Mouse (Mus musculus): ENCODE measurements around the gene Ccdc47.
"Not testable (repeated sequence)": the region's sequence is repeated elsewhere in the genome, so short reads cannot be mapped to it uniquely, and the experiment has no call there.

Gene Ccdc47

GRCm38 (mm10) chr11:106215927-106216729, at the start of gene Ccdc47:
Gene Ccdc47, minus strand, starts transcription at chr11:106216344.
- in situ Hi-C loops (cut with MboI; ENCODE audit: low pct_unique_long_range_greater_than_20kb in 1 of 2, low sequenced_read_pairs in 2 of 2, unreplicated experiment in 1 of 2), result no loop called here

- in situ Hi-C loops (cut with MboI; ENCODE audit: low pct_unique_long_range_greater_than_20kb in 1 of 2, low sequenced_read_pairs in 2 of 2, unreplicated experiment in 1 of 2), result no loop called here
Observed at GRCm38 (mm10) chr11:106265570-106265969, 49.4 kb upstream of the Ccdc47 start.

- in situ Hi-C loops (cut with MboI; ENCODE audit: low pct_unique_long_range_greater_than_20kb in 1 of 2, low sequenced_read_pairs in 2 of 2, unreplicated experiment in 1 of 2), result no loop called here
Observed at GRCm38 (mm10) chr11:106264988-106265387, 48.8 kb upstream of the Ccdc47 start.

GRCm38 (mm10) chr11:106263963-106264362, 47.8 kb upstream of the Ccdc47 start:
- in situ Hi-C loops (cut with MboI; ENCODE audit: low pct_unique_long_range_greater_than_20kb in 1 of 2, low sequenced_read_pairs in 2 of 2, unreplicated experiment in 1 of 2), result no loop called here

- in situ Hi-C loops (cut with MboI; ENCODE audit: low pct_unique_long_range_greater_than_20kb in 1 of 2, low sequenced_read_pairs in 2 of 2, unreplicated experiment in 1 of 2), result no loop called here
Observed at GRCm38 (mm10) chr11:106260826-106261450, 44.8 kb upstream of the Ccdc47 start.

- in situ Hi-C loops (cut with MboI; ENCODE audit: low pct_unique_long_range_greater_than_20kb in 1 of 2, low sequenced_read_pairs in 2 of 2, unreplicated experiment in 1 of 2), result no loop called here
Observed at GRCm38 (mm10) chr11:106256775-106257174, 40.6 kb upstream of the Ccdc47 start.

- in situ Hi-C loops (cut with MboI; ENCODE audit: low pct_unique_long_range_greater_than_20kb in 1 of 2, low sequenced_read_pairs in 2 of 2, unreplicated experiment in 1 of 2), result no loop called here
Observed at GRCm38 (mm10) chr11:106255685-106256451, 39.7 kb upstream of the Ccdc47 start, which contains the start of the genes Ftsj3 and Psmc5. Gene Ftsj3, minus strand, starts transcription at chr11:106256079. Gene Psmc5, plus strand, starts transcription at chr11:106256154.

- in situ Hi-C loops (cut with MboI; ENCODE audit: low pct_unique_long_range_greater_than_20kb in 1 of 2, low sequenced_read_pairs in 2 of 2, unreplicated experiment in 1 of 2), result no loop called here
Observed at GRCm38 (mm10) chr11:106255174-106255573, 39.0 kb upstream of the Ccdc47 start.

- in situ Hi-C loops (cut with MboI; ENCODE audit: low pct_unique_long_range_greater_than_20kb in 1 of 2, low sequenced_read_pairs in 2 of 2, unreplicated experiment in 1 of 2), result no loop called here
Observed at GRCm38 (mm10) chr11:106254767-106255166, 38.6 kb upstream of the Ccdc47 start.

GRCm38 (mm10) chr11:106249326-106249725, 33.2 kb upstream of the Ccdc47 start:
- in situ Hi-C loops (cut with MboI; ENCODE audit: low pct_unique_long_range_greater_than_20kb in 1 of 2, low sequenced_read_pairs in 2 of 2, unreplicated experiment in 1 of 2), result no loop called here

GRCm38 (mm10) chr11:106246834-106247233, 30.7 kb upstream of the Ccdc47 start:
- in situ Hi-C loops (cut with MboI; ENCODE audit: low pct_unique_long_range_greater_than_20kb in 1 of 2, low sequenced_read_pairs in 2 of 2, unreplicated experiment in 1 of 2), result no loop called here

GRCm38 (mm10) chr11:106233978-106234377, 17.8 kb upstream of the Ccdc47 start:
- in situ Hi-C loops (cut with MboI; ENCODE audit: low pct_unique_long_range_greater_than_20kb in 1 of 2, low sequenced_read_pairs in 2 of 2, unreplicated experiment in 1 of 2), result not testable (repeated sequence)

- in situ Hi-C loops (cut with MboI; ENCODE audit: low pct_unique_long_range_greater_than_20kb in 1 of 2, low sequenced_read_pairs in 2 of 2, unreplicated experiment in 1 of 2), result no loop called here
Observed at GRCm38 (mm10) chr11:106220603-106221002, 4.5 kb upstream of the Ccdc47 start.

GRCm38 (mm10) chr11:106216730-106217490, 766 bp upstream of the Ccdc47 start, which contains the start of gene Ddx42:
Gene Ddx42, plus strand, starts transcription at chr11:106216926.
- in situ Hi-C loops (cut with MboI; ENCODE audit: low pct_unique_long_range_greater_than_20kb in 1 of 2, low sequenced_read_pairs in 2 of 2, unreplicated experiment in 1 of 2), result no loop called here

- in situ Hi-C loops (cut with MboI; ENCODE audit: low pct_unique_long_range_greater_than_20kb in 1 of 2, low sequenced_read_pairs in 2 of 2, unreplicated experiment in 1 of 2), result no loop called here
Observed at GRCm38 (mm10) chr11:106215450-106215859, 689 bp downstream of the Ccdc47 start.

GRCm38 (mm10) chr11:106214856-106215255, 1.3 kb downstream of the Ccdc47 start:
- in situ Hi-C loops (cut with MboI; ENCODE audit: low pct_unique_long_range_greater_than_20kb in 1 of 2, low sequenced_read_pairs in 2 of 2, unreplicated experiment in 1 of 2), result no loop called here

- in situ Hi-C loops (cut with MboI; ENCODE audit: low pct_unique_long_range_greater_than_20kb in 1 of 2, low sequenced_read_pairs in 2 of 2, unreplicated experiment in 1 of 2), result no loop called here
Observed at GRCm38 (mm10) chr11:106212771-106213170, 3.4 kb downstream of the Ccdc47 start.

- in situ Hi-C loops (cut with MboI; ENCODE audit: low pct_unique_long_range_greater_than_20kb in 1 of 2, low sequenced_read_pairs in 2 of 2, unreplicated experiment in 1 of 2), result no loop called here
Observed at GRCm38 (mm10) chr11:106202123-106202465, 14.1 kb downstream of the Ccdc47 start, which contains the start of gene Strada. Gene Strada, minus strand, starts transcription at chr11:106202168.
